Mouse (Mus musculus): ENCODE measurements around the gene Ube2t.

Ube2t gene

GRCm38 (mm10) chr1:134972920-134973319 is 10.6 kb downstream of the Ube2t start:
- no peak for TF ChIP-seq GATA4 (IDR thresholded peaks at IDR 0.05; ENCODE audit: insufficient replicate concordance, low read length)

DNA sequence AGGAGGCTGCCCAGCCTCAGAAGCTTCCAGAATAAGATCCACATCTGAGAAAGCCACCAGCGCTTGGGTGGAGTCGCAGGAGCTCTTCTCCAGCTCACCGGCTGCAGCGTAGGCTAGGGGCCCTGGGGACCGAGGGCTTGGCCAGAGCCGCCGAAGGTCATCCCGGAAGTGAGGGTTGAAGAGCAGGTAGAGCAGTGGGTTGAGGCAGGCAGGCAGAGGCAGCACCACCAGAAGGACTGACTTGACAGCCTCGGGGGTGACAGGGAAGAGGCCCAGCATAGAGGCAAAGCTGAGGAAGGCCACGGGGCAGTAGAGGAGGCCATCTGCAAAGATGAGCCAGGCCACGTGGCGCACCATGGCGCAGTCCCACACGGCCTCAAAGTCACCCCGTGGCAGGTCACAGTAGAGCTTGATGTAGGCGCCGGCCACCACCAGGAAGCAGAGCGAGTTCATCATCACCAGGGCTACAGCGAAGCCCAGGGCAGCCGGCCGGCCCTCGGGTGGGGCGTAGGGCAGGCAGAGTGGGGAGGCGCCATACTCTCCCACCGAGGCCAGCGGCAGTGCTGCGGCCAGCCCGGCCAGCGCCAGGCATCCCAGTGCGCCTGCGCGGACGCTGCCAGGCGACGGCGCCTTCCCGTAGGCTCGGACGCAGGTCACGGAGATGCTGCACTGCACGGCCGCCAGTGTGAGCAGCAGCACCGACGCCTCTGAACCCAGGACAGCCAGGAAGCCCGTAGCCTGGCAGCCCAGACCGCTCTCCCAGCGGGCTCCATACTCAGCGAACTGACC is 25.0 kb downstream of the Ube2t start:
- TF ChIP-seq GATA4 (IDR thresholded peaks at IDR 0.05; ENCODE audit: insufficient replicate concordance, low read length), result no peak

DNA sequence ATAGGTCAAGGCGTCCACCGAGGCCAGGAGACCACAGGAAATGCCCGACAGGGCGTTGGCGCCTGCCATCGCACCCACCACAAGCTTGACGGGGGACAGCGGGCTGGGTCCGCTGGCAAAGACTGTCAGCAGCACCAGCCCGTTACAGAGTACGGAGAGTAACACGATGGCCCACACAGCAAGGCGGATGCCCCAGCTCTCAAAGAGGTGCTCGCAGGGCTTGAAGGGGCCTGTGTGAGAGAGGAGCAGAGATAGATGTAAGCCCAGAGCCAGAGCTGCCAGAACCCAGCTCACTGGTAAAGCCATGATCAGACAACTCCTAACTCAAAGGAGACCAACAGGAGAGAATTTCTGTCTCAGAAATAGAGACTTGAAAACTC is 25.6 kb downstream of the Ube2t start:
- TF ChIP-seq GATA4 (IDR thresholded peaks at IDR 0.05; ENCODE audit: insufficient replicate concordance, low read length), result no peak

GRCm38 (mm10) chr1:134989372-134989771 is 27.0 kb downstream of the Ube2t start:
- no peak for TF ChIP-seq GATA4 (IDR thresholded peaks at IDR 0.05; ENCODE audit: insufficient replicate concordance, low read length)

DNA sequence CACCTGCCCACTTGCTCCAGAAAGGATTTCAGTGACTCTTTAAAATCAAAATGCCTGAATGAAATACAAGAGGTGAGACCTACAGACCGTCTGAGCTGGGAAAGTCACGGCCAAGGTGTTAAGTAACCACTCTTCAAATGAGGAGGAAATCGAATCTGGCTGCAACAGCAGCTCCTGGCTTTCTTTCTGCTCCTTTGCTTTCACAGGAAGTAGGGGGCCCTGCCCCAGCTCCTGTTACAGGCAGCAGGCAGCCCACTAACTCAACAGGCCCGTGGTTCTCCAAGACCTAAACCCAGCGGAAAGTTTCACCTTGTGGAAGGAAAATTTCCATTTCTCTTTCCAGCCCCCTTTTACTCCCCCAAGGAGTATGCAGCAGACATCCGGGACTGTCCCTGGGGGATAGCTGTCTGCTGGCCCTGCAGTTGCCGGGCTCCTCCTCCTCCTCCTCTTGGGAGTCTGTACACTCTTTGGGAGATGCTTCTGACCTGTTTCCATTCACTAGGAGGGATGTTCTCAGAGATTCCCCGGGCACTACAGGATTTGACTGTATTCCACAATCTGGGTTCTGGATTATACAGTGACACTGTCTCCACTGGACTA is 29.8 kb downstream of the Ube2t start:
- no peak for TF ChIP-seq GATA4 (IDR thresholded peaks at IDR 0.05; ENCODE audit: insufficient replicate concordance, low read length)

DNA sequence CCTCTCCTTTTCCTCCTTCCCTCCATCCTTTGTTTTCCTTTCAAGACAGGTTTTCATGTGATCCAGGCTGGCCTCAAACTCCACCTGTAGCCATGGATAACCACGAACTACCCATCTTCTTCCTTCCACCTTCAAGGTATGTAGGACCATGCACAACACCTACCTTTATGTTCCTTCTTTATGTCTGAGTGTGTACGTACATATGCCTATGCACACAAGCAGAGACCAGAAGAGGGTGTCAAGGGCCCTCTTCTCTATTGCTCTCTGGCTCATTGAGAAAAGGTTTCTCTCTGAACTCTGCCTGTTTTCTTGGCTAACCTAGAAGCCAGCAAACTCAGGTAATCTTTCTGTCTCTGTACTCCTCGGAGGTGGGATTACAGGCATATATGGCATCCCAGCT is 32.4 kb downstream of the Ube2t start:
- no peak for TF ChIP-seq GATA4 (IDR thresholded peaks at IDR 0.05; ENCODE audit: insufficient replicate concordance, low read length)

DNA sequence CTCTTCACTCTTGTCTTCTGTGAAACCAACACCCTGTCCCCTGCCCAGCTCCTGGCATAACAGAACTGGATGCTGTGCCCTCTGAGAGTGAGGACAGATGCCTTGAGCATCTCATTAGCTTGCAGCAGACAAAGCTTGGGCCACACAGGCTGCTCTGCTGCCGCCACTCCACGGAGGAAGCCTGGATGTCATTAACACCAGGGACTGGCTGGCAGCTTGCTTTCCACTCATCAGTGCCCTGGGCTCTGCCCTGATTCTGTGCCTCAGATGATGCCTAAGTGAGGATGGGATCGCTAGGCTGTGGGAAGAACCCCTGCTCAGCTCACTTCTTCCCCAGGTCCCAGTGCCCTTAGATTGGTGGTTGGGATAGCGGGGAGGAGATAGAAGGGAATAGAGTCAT is 33.1 kb downstream of the Ube2t start:
- TF ChIP-seq GATA4 (IDR thresholded peaks at IDR 0.05; ENCODE audit: insufficient replicate concordance, low read length), result no peak

- no peak for TF ChIP-seq GATA4 (IDR thresholded peaks at IDR 0.05; ENCODE audit: insufficient replicate concordance, low read length)
These were observed 33.6 kb downstream of the Ube2t start for GRCm38 (mm10) chr1:134995954-134996353.

- no peak for TF ChIP-seq GATA4 (IDR thresholded peaks at IDR 0.05; ENCODE audit: insufficient replicate concordance, low read length)
These were observed 34.1 kb downstream of the Ube2t start for GRCm38 (mm10) chr1:134996471-134996870.

DNA sequence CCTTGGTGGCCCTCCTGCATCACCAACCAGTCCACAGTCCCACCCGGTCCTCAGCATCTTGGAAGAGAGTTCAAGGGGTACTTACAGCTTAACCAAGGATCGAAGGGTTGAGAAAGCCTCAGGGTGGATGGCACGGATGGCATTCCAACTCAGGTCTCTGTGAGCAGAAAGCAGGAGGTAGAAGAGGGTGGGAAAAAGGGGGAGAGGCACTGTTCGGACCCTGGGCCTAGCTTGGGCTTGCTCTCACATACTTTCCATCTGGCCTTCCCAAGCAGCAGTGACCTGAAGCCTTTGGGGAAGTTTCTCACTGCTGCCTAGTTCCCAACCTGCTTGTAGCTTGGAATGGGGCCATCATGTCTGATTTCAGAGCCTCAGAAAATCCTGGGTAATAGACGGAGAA is 35.2 kb downstream of the Ube2t start:
- no peak for TF ChIP-seq GATA4 (IDR thresholded peaks at IDR 0.05; ENCODE audit: insufficient replicate concordance, low read length)

DNA sequence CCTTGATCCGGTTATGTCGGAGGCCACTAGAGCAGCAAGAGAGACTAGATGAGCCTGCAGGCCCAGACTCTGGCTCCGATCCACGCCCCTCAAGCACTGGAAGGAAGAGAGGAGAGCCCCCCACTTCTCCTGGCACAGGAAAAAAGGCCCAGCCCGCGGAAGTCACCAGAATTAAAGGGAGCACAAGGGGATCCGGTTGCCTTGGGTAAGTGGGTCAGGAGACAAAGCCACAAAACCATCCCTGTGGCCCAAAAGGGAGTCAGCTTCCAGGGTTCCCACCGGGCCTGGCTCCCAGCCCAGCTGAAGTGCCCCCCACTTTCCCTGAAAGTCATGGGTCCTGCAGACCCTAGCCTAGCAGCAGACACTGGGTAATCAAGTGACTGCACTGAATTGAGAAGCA is 35.9 kb downstream of the Ube2t start:
- TF ChIP-seq GATA4 (IDR thresholded peaks at IDR 0.05; ENCODE audit: insufficient replicate concordance, low read length), result no peak

GRCm38 (mm10) chr1:135000527-135000926 is 38.2 kb downstream of the Ube2t start:
- no peak for TF ChIP-seq GATA4 (IDR thresholded peaks at IDR 0.05; ENCODE audit: insufficient replicate concordance, low read length)

DNA sequence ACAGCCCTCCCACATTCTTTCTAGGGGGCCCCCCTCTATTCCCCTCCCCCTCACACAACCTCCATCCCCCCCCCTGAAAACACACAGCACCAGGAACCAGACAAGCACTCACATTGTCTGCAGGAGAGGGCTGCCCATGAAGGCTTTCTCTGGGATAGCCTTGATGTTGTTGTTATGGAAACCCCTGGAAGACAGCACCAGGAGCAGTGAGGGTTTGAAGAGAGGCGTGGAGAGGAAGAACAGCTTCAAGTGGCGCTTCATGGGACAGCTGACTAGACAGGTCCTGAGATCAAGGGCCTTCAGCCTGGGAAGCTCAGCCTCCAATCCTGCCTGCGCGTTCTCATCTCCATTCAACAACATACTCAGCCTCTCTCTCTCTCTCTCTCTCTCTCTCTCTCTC is 41.0 kb downstream of the Ube2t start:
- no peak for TF ChIP-seq GATA4 (IDR thresholded peaks at IDR 0.05; ENCODE audit: insufficient replicate concordance, low read length)

GRCm38 (mm10) chr1:135005696-135006095 is 43.3 kb downstream of the Ube2t start:
- no peak for TF ChIP-seq GATA4 (IDR thresholded peaks at IDR 0.05; ENCODE audit: insufficient replicate concordance, low read length)

DNA sequence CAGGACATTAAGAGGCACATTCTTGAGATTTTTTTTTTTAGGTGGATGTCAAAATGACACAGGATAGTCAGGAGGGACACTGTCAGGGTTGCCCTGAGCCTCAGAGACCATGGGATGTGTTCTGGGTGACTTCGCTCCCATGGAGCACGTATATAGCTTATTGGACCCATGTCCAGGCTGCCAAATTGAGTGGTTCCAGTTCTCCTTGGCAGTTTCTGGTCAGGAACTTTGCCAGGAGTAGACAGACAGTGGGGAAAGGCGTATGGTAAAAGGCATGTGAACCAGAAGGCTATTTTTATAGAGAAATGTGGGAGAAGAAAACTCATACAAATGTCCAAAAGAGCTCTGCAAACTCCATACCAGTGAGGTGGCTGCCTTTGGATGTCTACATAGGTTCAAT is 47.5 kb downstream of the Ube2t start:
- TF ChIP-seq GATA4 (IDR thresholded peaks at IDR 0.05; ENCODE audit: insufficient replicate concordance, low read length), result no peak

GRCm38 (mm10) chr1:135011912-135012311 is 49.5 kb downstream of the Ube2t start:
- TF ChIP-seq GATA4 (IDR thresholded peaks at IDR 0.05; ENCODE audit: insufficient replicate concordance, low read length), result no peak

- TF ChIP-seq GATA4 (IDR thresholded peaks at IDR 0.05; ENCODE audit: insufficient replicate concordance, low read length), result no peak
These were observed 50.1 kb downstream of the Ube2t start for GRCm38 (mm10) chr1:135012472-135012871.
